Mouse (Mus musculus): Measurements from ENCODE around the gene Fsip1. TPM values are rescaled to one million over a fixed set of nuclear protein-coding genes. Genes with fewer than 3 reads are reported as not detected.

Gene Fsip1
- polyA plus RNA-seq, 1 experiment from 2014 or later = 2.4 TPM

DNA sequence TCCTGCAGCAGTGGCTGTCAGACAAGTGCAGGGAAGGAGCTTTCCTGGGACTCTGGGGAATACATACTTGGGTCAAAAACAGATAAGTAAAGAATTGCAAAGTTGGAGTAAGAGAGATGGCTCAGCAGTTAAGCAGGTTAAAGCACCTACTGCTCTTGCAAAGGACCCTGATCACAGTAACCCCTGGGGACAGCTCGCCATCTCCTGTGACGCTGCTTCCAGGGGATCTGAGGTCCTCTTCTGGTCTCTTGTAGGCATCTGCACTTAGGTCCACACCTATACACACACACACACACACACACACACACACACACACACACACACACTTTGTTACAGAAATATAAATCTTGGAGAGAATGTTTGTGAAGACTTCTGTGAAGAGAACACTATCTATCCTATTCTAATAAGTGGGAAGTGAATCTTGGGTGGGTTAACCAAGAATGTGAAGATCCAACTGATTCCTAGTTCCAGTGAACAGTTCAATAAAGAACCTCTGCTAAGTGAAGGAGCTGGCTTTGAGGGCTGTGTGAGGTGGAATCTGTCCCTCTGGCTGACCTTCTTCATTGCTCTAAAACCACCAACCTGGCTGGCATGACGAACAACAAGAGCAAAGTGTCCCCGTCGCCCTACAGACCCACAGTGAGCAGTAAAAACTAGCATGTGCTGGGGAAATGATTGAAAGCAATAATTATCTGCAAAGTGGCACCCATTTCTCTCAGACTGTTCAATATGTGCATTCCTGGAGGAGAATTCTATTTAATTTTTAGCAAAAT is 129.1 kb downstream of the Fsip1 start:
- peaks cover 41% of the 10 kb centered on the region for H3K4me1 ChIP-seq
- H3K27me3 ChIP-seq (ENCODE audit: poor library complexity, severe bottlenecking) = no peaks in the 10 kb centered on the region
- WGBS = 91% methylated on average over 5 of the region's 5 CpGs
- H3K9me3 ChIP-seq = no peaks in the 10 kb centered on the region
- no peak overlapping the region for H3K27ac ChIP-seq
- H3K36me3 ChIP-seq (replicated peaks) = peaks cover 35% of the 10 kb centered on the region
- no peak overlapping the region for H3K4me3 ChIP-seq
- no peak for DNase-seq (ENCODE audit: extremely low spot score, low spot score)

DNA sequence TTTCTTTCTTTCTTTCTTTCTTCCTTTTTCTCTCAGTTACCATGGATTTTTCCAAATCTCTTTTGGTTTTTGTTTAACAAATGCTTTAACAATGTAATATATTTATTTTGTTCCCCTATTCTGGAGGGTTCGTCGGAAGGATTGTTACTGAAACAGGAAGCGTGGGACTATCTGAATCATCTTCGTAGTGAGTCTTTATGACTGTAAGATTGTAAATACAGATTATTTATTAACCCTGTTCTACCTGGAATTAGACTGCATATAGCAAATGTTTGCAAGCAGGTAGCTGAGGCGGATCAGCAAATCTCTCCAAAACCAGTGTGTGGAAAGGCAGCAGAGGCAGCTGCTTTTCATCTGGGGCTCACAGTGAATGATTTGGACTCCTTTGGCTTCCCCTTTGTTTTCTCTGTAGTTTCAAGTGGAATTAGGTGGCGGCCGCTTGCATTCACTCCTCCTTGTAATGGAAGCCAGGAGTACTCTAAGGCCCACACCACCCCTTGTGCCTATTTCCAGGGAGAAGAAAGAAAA is 130.8 kb downstream of the Fsip1 start:
- peak overlapping the region; percentile 51; the same call in 1 of the 2 replicates for H3K27ac ChIP-seq
- DNase-seq (ENCODE audit: extremely low spot score, low spot score) = no peak

DNA sequence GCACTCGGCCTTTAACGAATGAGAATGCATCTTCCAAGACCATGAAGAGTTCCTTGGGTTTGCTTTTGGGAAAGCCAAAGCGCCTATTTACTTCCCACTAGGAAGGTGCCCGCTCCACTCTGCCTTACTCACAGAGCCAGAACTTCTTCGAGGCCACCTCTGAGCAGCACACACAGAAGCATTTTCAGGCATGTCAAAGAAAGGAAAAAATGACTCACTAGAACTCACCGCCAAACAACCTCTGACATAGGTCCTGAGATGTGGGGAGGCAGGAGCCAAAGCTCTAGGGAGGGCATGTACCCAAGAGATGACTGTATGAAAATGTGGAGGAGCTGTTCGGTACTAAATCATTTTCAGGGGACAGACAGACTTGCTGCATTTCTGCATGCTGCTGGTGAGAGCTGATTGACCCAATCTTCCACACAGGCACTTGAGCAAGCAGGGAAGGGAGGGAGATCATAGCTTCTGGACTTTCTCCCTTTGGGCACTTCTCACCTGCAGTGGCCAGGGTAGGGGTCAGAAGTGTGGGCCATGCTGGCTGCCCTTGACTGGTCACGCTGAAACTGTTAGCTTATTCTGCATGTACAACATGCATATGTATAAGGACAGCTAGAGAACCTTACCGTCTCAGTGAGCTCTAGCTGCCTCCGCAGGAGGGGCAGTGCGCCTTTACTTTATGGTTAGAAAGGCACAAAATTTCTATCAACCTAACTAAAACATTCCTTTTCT is 131.4 kb downstream of the Fsip1 start:
- H3K36me3 ChIP-seq (replicated peaks) = peaks cover 58% of the 10 kb centered on the region

More for the DNA sequence above, 130.8 kb downstream of the Fsip1 start:
- 65% methylated on average over 7 of the region's 7 CpGs for WGBS
- Histone ChIP-seq H3K36me3 (replicated peaks) (peaks cover 52% of the 10 kb centered on the region), H3K4me1 (peaks cover 41% of the 10 kb centered on the region), H3K27me3 (ENCODE audit: poor library complexity, severe bottlenecking) (no peaks in the 10 kb centered on the region), H3K4me3 (no peak overlapping the region), H3K9me3 (no peaks in the 10 kb centered on the region)

DNA sequence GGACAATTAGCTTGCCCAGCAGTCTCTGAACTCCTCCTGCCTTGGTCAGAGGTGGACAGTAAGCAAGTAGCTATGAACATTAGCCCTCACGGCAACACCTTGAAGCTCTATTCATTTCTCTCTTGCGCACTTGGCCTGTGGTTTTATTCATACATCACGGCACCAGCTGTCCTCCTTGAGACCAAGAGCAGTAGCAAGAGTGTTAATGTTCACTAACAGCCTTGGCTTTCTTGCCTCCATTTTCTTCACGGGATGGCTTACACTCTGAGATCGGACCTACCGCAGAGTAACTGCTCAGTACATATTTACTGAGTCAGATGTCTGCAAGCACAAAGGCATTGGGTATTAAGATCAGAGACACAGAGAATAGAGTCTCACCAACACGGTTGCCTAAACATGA is 132.3 kb downstream of the Fsip1 start:
- DNase-seq (ENCODE audit: extremely low spot score, low spot score) = no peak
- 87% methylated on average over 7 of the region's 7 CpGs for WGBS
- H3K4me1 ChIP-seq = peaks cover 35% of the 10 kb centered on the region
- H3K27ac ChIP-seq = no peak overlapping the region
- no peak overlapping the region for H3K4me3 ChIP-seq
- H3K9me3 ChIP-seq = peaks cover 5% of the 10 kb centered on the region; the same call in 1 of the 2 replicates
- H3K27me3 ChIP-seq (ENCODE audit: poor library complexity, severe bottlenecking) = no peaks in the 10 kb centered on the region
- peaks cover 67% of the 10 kb centered on the region for H3K36me3 ChIP-seq (replicated peaks)

More for the DNA sequence above, 131.4 kb downstream of the Fsip1 start:
- Histone ChIP-seq H3K27ac (peak overlapping the region; percentile 60), H3K27me3 (ENCODE audit: poor library complexity, severe bottlenecking) (no peaks in the 10 kb centered on the region), H3K4me3 (no peak overlapping the region), H3K4me1 (peaks cover 41% of the 10 kb centered on the region), H3K9me3 (no peaks in the 10 kb centered on the region)
- DNase-seq (ENCODE audit: extremely low spot score, low spot score) = no peak
- 83% methylated on average over 11 of the region's 11 CpGs for WGBS

DNA sequence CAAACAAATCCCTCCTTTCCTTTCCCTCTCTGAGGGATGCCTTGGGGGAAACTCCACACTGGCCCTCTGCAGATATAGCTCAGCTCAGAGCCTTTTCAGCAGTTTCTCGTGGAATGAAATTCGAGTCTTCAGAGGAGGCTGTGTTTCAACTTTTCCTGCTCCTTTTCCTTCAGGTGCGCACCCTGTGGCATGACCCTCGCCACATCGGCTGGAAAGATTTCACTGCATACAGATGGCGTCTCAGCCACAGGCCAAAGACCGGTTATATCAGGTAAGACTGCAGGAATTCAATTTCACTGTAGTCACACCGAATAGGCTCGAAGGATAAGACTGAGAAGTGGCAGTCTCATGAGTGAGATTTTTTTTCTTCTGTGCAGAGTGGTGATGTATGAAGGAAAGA is 133.0 kb downstream of the Fsip1 start:
- WGBS = 89% methylated on average over 9 of the region's 9 CpGs

DNA sequence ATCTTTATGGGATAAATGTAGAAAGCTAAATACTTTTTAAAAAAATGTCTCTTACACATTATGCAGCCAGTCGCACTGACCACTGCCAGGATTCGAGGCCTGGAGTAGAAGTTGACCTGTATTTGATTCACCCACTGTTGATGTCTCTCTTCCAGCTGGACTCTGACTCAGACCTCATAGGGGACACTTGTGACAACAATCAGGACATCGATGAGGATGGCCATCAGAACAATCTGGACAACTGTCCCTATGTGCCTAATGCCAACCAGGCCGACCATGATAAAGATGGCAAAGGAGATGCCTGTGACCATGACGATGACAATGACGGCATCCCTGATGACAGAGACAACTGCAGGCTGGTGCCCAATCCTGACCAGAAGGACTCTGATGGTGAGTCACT is 134.5 kb downstream of the Fsip1 start:
- peaks cover 23% of the 10 kb centered on the region for H3K4me1 ChIP-seq
- H3K27ac ChIP-seq = no peak overlapping the region
- H3K36me3 ChIP-seq (replicated peaks) = peaks cover 89% of the 10 kb centered on the region
- no peak overlapping the region for H3K4me3 ChIP-seq
- no peak for DNase-seq (ENCODE audit: extremely low spot score, low spot score)
- peaks cover 5% of the 10 kb centered on the region; the same call in 1 of the 2 replicates for H3K9me3 ChIP-seq
- WGBS = 96% methylated on average over 6 of the region's 6 CpGs
- no peaks in the 10 kb centered on the region for H3K27me3 ChIP-seq (ENCODE audit: poor library complexity, severe bottlenecking)

More for the DNA sequence above, 133.0 kb downstream of the Fsip1 start:
- peaks cover 74% of the 10 kb centered on the region for H3K36me3 ChIP-seq (replicated peaks)
- peaks cover 5% of the 10 kb centered on the region; the same call in 1 of the 2 replicates for H3K9me3 ChIP-seq
- no peak for DNase-seq (ENCODE audit: extremely low spot score, low spot score)
- H3K4me3 ChIP-seq = no peak overlapping the region
- peaks cover 28% of the 10 kb centered on the region for H3K4me1 ChIP-seq
- no peaks in the 10 kb centered on the region for H3K27me3 ChIP-seq (ENCODE audit: poor library complexity, severe bottlenecking)
- H3K27ac ChIP-seq = no peak overlapping the region

DNA sequence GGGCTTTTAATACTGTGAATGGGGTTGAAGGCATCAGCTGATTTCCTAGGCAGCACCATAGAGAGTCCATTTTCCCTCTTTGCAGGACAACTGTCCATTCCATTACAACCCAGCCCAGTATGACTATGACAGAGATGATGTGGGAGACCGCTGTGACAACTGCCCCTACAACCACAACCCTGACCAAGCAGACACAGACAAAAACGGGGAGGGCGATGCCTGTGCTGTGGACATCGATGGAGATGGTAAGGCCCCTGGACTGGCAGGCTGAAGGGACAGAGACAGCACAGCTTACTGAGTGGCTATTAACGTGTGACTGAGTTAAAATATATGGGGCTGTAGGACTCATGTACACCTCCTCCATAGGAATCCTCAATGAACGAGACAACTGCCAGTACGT is 136.0 kb downstream of the Fsip1 start:
- Histone ChIP-seq H3K27ac (no peak overlapping the region), H3K36me3 (replicated peaks) (peaks cover 100% of the 10 kb centered on the region), H3K4me1 (peaks cover 20% of the 10 kb centered on the region), H3K27me3 (ENCODE audit: poor library complexity, severe bottlenecking) (no peaks in the 10 kb centered on the region), H3K9me3 (peaks cover 5% of the 10 kb centered on the region; the same call in 1 of the 2 replicates), H3K4me3 (no peak overlapping the region)
- DNase-seq (ENCODE audit: extremely low spot score, low spot score) = no peak
- WGBS = 93% methylated on average over 7 of the region's 7 CpGs

DNA sequence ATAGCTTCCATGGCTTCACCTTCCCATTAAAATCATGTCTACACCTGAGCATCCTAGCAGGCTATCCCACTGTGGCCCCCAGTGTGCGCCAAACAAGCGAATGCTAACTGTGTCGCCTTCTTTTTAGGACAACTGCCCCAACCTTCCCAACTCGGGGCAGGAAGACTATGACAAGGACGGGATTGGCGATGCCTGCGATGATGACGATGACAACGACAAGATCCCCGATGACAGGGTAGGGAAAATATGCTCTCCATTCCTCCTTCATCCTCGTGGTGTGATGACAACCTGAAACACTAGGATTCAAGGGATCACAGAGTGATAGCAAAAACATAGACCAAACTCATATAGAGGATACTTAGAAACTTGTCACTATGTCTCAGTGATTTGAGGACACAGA is 136.7 kb downstream of the Fsip1 start:
- H3K9me3 ChIP-seq = peaks cover 5% of the 10 kb centered on the region; the same call in 1 of the 2 replicates
- 94% methylated on average over 11 of the region's 11 CpGs for WGBS
- no peaks in the 10 kb centered on the region for H3K27me3 ChIP-seq (ENCODE audit: poor library complexity, severe bottlenecking)
- H3K4me1 ChIP-seq = peaks cover 20% of the 10 kb centered on the region
- peaks cover 100% of the 10 kb centered on the region for H3K36me3 ChIP-seq (replicated peaks)
- no peak overlapping the region for H3K4me3 ChIP-seq
- H3K27ac ChIP-seq = no peak overlapping the region
- DNase-seq (ENCODE audit: extremely low spot score, low spot score) = no peak

DNA sequence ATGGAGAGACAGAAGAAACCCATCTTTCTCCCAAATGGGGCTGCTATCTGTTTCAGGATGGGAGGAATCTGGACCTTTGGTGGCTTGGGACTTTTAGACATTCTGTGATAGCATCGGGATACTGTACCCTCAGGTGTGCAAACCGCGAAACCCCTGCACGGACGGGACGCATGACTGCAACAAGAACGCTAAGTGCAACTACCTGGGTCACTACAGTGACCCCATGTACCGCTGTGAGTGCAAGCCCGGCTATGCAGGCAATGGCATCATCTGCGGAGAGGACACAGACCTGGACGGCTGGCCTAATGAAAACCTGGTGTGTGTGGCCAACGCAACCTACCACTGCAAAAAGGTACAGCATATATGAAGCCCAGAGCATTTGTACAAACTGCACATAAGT is 137.1 kb downstream of the Fsip1 start:
- no peak overlapping the region for H3K4me3 ChIP-seq
- H3K27ac ChIP-seq = no peak overlapping the region
- peaks cover 18% of the 10 kb centered on the region for H3K4me1 ChIP-seq
- no peak for DNase-seq (ENCODE audit: extremely low spot score, low spot score)
- H3K27me3 ChIP-seq (ENCODE audit: poor library complexity, severe bottlenecking) = no peaks in the 10 kb centered on the region
- H3K9me3 ChIP-seq = peaks cover 5% of the 10 kb centered on the region; the same call in 1 of the 2 replicates
- peaks cover 100% of the 10 kb centered on the region for H3K36me3 ChIP-seq (replicated peaks)
- WGBS = 97% methylated on average over 12 of the region's 12 CpGs

DNA sequence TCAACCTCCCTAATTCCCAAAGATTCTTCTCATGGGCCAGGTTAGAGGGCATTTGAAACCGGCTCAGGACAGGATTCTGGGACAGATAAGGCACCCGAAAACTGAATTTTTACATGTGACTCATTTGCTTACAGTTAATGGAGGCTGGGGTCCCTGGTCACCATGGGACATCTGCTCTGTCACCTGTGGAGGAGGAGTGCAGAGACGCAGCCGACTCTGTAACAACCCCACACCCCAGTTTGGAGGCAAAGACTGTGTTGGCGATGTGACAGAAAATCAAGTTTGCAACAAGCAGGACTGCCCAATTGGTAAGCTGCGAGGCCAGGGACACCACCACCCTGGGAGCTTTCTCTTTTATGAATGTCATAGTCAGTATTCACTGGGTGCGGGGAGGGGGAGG is 138.3 kb downstream of the Fsip1 start:
- H3K4me3 ChIP-seq = no peak overlapping the region
- peaks cover 5% of the 10 kb centered on the region; the same call in 1 of the 2 replicates for H3K9me3 ChIP-seq
- H3K36me3 ChIP-seq (replicated peaks) = peaks cover 94% of the 10 kb centered on the region
- peaks cover 27% of the 10 kb centered on the region for H3K4me1 ChIP-seq
- no peak overlapping the region for H3K27ac ChIP-seq
- 90% methylated on average over 7 of the region's 7 CpGs for WGBS
- no peaks in the 10 kb centered on the region for H3K27me3 ChIP-seq (ENCODE audit: poor library complexity, severe bottlenecking)
- no peak for DNase-seq (ENCODE audit: extremely low spot score, low spot score)

DNA sequence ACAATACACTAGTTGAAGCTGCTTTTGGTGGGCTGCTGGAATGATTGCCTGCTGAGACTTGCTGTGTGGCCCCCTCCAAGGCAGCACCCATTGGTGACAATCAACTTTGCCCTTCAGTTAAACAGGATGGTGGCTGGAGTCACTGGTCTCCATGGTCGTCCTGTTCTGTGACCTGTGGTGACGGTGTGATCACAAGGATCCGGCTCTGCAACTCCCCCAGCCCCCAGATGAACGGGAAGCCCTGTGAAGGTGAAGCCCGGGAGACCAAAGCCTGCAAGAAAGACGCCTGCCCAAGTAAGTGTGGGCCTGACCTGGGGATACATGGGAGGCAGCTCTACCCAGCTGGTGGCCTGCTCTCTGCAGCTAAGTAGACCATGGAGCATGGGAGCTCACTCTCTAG is 138.7 kb downstream of the Fsip1 start:
- Histone ChIP-seq H3K27ac (no peak overlapping the region), H3K4me3 (no peak overlapping the region), H3K36me3 (replicated peaks) (peaks cover 89% of the 10 kb centered on the region), H3K27me3 (ENCODE audit: poor library complexity, severe bottlenecking) (peaks cover 3% of the 10 kb centered on the region), H3K9me3 (peaks cover 5% of the 10 kb centered on the region; the same call in 1 of the 2 replicates), H3K4me1 (peaks cover 31% of the 10 kb centered on the region)
- DNase-seq (ENCODE audit: extremely low spot score, low spot score) = no peak
- WGBS = 81% methylated on average over 6 of the region's 6 CpGs

DNA sequence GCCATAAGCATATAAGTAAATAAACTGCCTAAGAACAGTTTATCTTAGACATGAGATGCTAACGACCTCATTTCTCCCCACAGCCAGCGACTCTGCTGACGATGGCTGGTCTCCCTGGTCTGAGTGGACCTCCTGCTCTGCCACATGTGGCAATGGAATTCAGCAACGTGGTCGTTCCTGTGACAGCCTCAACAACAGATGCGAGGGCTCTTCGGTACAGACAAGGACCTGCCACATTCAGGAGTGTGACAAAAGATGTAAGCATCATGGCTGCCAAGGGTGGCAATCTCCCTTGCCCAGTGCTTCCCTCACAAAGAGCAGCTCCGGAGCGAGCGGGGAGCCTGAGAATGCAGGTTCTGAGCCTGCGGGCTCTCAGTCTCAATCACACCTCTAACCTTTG is 139.4 kb downstream of the Fsip1 start:
- DNase-seq (ENCODE audit: extremely low spot score, low spot score) = no peak
- WGBS = 87% methylated on average over 11 of the region's 11 CpGs
- H3K4me3 ChIP-seq = no peak overlapping the region
- H3K27ac ChIP-seq = no peak overlapping the region
- H3K4me1 ChIP-seq = peaks cover 38% of the 10 kb centered on the region
- peaks cover 5% of the 10 kb centered on the region; the same call in 1 of the 2 replicates for H3K9me3 ChIP-seq
- peaks cover 82% of the 10 kb centered on the region for H3K36me3 ChIP-seq (replicated peaks)
- H3K27me3 ChIP-seq (ENCODE audit: poor library complexity, severe bottlenecking) = peaks cover 9% of the 10 kb centered on the region
